Mouse (Mus musculus) induced T-regulatory cell, adult 2 months (primary cell): ENCODE measurements around the gene Ttc21a.

Experiments
- DNase-seq: peaks from one replicate; pipeline ENCODE4 v3.0.0-alpha.2; 2012; ENCODE audit warnings: low read depth

The Ttc21a gene

DNA sequence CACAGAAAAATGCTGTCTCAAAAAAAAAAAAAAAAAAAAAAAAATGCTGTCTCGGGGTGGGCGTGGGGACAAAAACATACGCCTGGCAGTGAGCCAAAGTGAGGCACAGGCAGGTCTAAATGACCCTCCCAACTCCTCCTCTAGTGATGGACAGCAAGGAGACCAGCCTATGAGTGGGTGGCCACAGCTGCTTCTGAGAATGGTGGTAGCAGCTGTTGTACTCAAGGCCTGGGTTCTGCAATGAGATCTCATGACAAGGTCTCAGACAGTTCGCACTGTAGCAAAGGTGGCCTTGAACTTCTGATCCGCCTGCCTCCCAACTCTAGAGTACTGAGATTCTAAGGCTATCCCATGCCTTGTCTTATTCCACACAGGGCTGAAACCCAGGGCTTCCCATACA is 4.0 kb downstream of the Ttc21a start:
- DNase-seq, result no peak

DNA sequence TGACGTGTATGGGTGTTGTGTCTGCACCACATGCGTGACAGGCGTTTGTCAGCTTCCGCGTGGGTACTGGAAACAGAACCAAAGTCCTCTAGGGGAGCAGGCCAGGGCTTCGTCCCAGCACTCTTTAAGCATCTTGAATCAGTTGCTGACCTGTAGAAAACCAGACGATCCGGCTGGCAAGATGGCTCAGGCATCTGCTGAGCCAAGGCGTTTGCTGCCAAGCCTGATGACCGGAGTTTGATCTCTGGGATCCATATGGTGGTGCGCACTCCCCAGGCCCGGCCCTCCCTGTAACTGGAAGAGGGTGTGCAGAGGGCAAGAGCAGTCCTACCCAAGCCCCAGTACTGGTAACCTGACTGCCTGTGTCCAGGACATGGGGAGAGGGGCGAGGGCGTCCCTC is 4.5 kb downstream of the Ttc21a start:
- DNase-seq, result no peak

DNA sequence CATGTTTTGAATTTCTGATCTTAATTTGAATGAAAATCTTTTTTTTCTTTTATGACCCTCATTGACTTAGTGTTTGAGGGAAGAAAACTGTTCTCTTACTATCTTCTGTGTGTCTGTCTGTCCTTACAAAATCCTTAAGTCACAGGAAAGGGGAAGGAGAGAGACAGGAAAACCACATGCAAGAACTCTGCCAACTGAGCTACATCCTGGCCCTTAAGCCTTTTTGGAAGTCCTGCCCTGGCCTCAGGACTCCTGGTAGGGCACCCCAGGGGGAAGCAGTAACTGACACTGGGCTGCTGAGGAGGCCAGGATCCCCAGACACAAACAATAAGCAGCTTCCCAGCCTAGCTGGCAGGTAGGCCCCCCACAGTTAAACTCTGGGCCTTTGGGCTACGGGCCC is 5.9 kb downstream of the Ttc21a start:
- DNase-seq, result no peak

DNA sequence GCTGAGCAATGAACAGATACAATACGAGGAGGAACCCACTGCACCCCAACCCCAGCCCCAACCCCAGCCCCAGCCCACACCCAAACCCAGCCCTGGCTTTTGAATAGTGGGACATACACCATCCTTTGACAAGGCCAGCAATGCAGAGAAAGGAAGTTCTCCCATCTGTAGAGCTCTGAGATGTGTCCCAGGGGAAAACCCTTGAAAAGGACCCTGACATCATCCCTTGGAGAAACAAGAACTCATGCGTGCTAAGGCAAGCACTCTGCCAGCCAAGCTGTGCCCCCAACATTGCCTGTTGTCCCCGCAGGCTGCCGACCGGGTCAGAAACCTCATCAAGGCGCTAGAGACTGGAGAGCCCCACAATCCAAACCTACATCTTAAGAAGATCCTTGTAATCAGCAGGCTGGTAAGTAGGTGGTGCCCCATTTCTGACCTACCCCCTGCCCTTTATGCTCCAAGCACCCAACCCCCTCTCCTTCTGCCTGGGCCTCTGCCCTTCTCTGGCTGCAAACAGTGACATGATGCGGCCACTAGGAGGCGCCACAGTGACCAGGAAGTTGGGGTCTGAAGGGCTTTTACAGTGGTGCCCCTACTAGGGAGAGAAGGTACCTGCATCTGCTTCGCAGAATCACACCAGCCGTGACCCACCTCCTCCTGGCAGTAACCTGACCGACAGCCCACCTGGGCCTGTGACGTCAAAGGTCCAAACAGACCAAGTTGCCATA is 7.9 kb downstream of the Ttc21a start:
- peak; percentile 75 for DNase-seq

DNA sequence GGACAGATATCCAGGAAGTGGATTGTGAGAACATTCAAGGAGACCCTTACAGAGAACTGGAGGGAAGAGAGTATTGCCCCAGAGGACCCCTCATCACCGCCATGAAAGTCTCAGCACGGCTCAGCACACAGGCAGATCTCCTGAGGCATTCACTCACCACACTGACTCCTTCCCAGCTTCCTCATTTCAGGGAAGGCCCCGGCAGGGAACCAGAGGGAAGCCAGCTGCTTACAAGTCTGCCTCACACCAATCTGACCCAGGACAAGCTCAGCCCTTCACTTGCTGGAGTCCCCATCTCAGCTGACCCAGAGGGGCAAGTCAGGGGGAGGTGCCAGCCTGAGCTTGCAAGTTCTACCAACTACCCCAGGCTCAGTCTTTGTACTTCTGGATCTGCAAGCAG is 11.4 kb downstream of the Ttc21a start:
- DNase-seq, result no peak

DNA sequence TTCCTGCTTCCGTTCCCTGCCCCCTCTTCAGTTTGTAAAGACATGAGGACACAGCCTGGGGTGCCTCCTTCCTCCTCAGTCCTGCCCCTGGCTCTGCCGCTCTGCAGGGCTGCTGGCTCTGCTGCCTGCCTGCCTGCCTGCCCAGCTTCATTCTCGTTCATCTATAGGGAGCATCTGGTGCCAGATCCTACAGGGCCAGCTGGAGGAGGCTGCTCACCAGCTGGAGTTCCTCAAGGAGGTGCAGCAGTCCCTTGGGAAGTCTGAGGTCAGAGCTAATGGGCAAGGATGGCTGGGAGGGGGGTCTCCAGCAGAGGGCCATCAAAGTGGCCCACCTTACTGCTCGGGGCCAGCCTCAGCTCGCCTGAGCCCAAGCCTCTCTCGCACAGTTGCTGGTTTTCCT is 13.0 kb downstream of the Ttc21a start:
- no peak for DNase-seq

DNA sequence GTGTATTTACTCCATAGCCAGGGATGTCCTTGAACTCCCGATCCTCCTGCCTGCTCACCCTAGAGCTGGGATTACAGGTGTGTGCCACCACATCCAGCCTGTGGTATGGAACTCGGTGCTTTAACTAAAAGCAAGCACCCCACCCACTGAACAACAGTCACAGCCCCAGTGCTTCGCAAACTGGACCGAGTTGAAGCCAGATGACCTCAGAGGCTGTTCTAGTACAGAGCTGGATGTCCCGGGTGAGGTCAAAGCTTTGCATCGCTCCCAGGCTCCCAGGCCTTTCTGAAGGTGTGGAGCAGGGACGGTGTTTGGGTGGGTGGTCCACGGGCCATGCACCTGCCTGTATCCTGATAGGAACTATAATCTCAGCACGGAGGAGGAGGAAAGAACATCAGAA is 14.0 kb downstream of the Ttc21a start:
- no peak for DNase-seq

DNA sequence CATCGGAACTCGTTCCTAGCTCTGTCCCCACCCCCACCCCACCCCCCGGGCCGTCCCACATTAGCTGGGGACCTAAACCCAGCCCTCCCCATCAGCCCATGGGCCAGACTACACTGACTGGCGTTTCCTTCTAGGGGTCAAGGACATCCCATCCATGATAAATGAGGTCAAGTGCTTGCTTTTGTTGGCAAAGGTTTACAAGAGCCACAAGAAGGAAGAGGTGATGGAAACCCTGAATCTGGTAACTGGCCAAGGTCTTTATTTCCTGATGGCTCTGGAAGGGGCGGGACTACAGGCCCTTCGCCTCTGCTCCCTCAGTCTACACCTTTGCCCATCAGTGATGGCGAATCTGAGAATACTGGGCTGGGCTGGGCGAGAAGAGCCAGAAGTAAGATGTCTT is 21.4 kb downstream of the Ttc21a start:
- no peak for DNase-seq

DNA sequence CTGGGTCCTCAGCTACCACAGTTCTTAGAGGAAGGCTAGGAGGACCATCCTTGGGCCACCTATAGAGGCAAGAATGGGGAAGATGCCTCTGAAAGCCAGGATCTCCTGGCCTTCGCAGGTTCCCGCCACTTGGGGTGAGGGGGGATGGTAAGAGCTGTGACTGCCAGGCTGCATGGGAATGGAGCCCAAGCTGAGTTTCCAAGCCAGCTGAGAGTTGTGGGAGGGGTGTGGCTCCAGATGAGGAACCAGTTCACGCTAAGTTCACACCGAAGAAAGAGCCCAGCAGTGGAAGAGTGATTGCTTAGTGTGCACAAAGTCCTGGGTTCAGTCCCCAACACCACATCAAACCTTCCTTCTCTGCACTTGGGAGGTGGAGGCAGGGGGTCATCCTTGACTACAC is 24.8 kb downstream of the Ttc21a start:
- DNase-seq, result no peak

DNA sequence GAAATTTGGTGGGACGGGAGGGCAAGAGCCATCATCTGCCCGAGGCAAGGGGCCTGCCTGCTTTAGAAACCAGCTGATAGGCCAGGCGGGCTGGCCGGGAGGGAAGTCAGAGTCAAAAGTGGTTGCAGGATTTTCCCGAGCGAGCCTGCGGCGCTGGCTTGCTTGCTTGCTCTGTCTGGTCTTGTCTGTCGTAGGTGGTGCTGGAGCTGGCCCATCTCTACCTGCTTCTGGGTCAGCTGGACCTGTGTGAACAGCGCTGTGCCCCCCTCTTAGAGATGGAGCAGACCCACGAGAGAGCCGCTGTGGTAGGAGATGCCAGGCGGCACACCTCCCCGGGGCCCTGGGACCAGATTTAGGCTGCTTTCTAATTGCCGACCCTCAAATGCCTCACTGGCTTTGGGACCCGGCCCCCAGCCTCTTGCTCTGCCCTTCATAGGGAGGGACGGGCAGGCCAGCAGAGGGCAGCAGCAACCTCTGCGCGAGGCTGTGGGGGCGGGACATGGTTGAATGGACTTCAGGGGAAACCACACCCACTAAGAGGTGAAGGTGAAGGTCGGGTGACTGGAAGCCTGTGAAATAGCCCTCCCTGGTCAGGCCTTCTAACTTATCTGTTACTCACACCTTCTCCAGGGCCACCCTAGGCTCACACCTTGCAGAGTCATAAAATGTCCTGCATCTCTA is 25.7 kb downstream of the Ttc21a start:
- peak; percentile 85 for DNase-seq

DNA sequence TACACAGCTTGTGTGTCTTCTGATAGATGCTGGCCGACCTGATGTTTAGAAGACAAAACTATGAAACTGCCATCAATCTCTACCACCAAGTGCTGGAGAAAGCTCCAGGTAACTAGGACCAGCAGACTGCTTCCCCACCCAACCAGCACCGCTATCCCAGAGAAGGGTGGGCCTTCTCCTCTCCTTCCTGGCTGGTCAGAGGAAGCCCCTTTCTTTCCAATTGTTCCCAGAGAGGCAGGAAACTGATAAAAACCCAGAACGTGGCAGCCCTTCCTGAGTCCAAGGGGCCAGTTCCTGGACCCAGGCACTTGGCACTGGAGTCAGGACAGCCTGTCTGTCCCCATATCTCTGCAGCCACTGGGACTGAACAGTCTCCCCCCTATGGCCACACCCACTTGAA is 26.8 kb downstream of the Ttc21a start:
- DNase-seq, result no peak

DNA sequence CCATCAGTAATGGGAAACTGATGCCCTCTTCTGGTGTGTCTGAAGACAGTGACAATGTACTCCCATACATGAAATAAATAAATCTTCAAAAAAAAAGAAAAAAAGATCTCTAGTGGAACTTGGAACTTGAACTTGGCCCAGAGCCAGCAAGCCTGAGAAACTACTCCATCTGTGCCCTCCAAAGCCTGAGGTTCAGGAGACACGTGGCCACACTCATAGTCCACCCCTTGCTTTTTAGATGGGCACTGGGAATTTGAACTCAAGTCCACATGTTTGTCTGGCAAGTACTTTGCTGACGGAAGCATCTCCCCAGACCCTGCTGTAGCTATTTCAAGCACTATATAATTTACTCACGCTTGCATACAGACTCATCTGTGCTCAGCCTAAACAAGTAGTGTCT is 27.8 kb downstream of the Ttc21a start:
- no peak for DNase-seq

DNA sequence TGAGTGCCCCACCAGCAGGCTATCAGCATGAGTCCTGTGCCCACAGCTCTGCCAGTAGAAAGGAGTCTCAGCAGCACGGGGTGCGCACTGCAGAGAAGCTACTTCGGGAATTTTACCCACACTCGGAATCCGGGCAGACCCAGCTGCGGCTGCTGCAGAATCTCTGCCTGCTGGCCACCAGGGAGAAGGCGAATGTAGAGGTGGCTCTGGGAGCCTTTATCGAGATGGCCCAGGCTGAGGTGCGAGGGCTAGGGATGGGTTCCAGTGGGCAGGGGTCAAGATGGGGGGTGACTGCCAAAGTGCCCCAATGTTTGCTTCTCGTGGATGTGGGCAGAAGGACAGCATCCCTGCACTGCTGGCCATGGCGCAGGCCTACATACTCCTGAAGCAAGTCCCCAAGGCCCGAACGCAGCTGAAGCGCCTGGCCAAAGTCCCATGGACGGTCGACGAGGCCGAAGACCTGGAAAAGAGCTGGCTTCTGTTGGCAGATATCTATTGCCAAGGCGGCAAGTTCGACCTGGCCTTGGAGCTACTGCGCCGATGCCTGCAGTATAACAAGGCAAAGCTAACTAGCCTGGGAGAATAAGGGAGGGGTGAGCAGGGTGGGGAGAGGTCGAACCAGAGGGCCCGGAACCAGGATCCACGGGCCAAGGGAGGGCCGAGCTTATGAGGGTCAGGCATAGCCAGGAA is 29.0 kb downstream of the Ttc21a start:
- no peak for DNase-seq

DNA sequence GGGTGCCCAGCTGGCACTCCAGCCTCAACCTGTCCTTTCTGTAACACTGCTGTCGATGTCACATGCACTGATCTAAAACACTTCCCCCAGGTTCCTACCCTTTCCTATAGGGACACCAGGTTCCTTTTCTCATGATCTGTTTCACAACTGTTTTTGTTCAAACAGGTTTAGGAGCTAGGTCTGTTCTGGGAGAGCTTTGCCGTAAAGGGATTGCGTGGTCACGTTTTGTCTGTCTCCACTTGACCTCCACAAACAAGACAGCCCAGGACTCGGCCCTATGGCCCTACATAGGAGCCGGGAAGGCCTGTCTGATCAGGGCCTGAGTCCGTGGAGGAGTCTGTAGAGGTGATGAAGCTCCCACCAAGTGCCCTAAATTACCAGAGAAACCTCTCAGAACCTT is 32.4 kb downstream of the Ttc21a start:
- DNase-seq, result peak; percentile 37

DNA sequence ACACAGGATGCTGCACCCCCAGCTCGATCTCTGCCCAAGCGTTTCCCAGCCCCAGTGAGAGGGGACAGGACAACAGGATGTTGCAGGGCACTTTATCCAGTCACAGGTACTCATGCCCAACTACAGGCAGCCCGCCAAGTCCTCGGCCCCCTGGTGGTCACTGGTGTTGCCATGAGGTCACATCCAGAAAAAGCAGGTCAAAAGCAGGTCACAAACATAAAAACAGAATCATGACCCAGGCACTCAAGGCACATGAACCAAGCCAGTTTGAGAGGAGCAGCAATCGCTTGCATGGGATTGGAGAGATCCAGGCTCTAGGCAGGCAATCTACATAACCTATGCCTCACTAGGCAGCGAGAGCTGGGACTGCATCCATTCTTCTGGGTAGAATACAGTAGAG is 32.8 kb downstream of the Ttc21a start:
- peak; percentile 71 for DNase-seq

DNA sequence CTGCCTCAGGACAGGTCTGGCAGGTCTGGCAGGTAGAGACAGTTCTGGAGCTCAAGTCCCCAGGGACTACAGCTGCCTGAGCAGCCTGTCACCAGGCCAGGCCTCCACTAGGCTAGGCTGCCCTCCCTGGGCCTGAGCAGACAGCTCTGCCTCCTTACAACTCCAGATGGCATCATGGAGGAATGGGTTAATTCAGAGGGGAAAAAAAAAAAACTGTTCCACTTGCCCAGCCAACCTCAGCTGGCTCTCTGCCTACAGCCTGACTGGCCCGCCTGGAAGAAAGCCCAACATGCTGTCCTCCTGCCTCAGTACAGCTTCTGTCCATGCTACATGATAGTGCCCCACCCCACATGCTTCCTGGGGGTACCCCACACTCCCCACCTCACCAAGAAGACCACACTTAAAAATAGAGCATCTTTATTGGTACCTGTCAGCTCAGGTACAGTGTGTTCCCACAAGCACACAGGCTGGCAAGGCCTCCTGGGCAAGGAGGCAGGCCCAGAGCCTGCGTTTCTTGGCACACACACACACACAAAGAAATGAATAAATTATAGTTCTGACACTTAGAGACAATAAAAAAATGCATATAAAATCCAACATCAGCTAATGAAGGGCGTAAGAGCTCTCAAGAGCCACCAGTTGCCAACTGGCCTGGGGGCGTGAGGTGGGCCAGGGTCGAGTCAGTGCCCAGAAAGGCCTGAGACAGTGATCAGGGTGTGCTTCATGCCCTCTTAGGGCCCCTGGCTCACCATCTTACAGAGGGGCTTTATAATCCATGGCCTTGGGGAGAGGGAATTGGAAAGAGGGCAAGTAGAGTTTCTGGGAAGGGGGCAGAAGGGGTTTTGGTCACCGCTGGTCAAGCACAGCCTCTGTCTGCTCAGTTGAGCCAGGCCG is 33.6 kb downstream of the Ttc21a start:
- no peak for DNase-seq

DNA sequence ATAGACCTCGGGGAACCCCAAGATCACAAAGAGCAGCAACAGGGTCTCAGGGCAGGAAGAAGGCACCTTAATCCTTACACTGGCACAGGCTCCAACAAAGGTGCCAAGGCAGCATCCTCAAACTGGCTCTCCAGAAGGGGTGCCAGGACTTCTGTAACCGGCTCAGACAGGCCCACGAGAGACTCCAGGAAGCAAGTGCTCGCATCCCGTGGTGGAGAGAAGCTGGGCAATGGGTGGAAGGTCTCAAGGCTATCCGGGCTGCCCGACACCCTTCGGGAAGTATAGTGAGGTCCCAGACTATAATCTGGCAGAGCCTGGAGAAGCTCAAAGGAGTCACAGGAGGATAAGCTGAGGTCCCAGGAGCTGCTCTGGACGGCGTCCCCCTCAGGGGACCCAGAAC is 34.8 kb downstream of the Ttc21a start:
- no peak for DNase-seq

DNA sequence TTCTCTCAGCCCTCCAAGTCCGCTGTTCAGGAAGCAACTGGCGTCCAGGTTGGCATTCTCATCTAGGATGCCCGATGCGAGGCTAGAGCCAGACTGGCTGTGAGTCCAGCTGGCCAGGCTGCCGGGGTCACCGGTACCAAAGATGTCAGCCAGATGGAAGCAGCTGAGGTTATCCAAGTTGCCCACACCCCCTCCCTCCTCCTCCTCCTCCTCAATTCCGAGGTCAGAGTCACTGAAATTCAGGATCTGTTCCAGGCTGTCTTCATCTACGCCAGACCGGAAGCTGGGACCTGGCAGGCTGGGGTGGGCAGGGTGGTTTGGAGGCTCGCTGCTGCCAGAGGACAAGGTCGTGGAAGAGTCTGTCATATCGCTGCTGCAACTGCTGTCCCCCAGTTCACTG is 35.2 kb downstream of the Ttc21a start:
- no peak for DNase-seq

DNA sequence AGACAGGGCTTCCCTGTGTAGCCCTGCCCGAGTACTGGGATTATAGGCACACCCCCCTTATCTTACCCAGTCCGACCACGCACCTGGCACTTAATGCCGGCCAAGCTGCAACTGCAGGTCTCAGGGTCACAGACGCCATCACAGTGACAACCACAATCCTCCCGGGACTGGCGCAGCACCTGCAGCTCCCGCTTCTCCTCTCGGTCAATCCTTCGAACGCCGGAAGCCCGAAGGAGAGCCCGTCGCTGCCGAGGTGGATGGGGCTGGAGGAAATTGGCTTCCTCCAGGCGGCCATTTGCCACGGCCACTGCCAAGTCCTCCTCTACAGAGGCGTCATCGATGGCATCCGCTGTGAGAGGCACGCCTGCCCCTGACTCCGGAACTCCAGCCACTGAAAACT is 35.9 kb downstream of the Ttc21a start:
- no peak for DNase-seq

DNA sequence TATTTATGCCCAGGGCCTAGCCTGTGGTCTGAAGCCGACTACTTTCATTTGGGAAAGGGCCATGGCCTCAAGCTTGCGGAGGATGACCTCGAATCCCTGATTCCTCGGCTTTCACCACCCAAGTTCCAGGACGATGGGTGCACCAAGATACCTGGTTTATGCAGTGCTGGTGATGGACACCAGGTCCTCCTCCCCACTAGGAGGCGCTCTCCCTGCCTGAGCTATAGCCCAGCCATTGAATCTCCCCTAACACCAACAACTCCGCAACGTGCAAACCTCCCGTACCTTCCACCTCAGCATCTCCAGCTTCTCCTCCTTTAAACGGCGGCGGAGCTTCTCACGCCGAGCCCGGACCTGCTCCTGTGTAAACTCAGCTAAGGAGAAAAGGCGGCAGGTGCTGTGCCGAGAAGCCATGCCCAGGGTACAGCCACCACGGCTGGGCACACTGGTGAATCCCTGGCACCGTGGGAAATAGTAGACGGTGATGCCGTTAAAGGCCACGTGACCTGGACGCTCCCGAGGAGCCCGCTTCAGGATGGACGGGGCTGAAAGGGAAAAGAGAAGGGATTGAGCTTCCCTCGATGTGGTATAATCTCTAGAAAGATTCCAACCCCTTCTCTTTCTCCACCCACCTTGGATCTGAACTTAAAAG is 36.6 kb downstream of the Ttc21a start:
- DNase-seq, result peak; percentile 75

DNA sequence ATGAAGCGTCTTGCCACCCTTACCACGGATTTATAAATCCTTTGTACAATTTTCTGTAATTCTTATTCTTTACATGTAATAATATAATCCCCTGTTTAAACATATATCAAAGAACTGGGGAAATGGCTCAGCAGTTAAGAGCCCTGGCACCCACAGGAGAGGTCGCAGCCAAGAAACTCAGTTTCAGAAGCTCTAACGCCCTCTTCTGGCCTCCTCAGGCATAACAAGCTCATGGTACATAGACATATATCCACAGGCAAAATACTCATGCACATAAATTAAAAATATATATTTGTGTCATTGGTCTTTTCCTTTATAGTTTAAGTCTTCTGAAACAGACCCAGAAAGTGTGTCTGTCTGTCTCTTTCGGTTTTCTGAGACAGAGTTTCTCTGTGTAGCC is 37.2 kb downstream of the Ttc21a start:
- DNase-seq, result peak; percentile 73

DNA sequence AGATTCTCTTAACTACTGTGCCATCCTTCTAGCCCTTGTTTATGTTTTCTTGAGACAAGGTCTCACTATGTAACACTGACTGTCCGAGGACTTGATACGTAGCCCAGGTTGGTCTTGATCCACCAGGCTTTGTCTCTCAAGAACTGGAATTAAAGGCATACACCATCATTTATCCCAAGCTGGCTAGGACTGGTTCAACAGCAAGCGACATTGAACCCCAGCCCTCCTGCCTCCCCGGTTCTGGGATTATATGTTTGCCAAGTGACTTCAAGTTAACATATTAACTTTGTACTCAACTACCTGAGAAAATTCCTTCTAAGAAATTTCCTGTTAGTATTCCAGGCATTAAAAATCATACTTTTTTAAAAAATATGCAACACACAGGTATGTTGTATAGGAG is 37.9 kb downstream of the Ttc21a start:
- peak; percentile 32 for DNase-seq
